Mouse (Mus musculus) monocyte, adult 5-6 weeks (primary cell): ENCODE data around the gene Mylk4. TPM values are rescaled to one million over a fixed set of nuclear protein-coding genes. Genes with fewer than 3 reads are reported as not detected.

Source experiments
- ATAC-seq: fragments of 153-309, 156-312 bp; replicated peaks from 2 replicates; pipeline ENCODE4 v1.8.0; 2017; ENCODE audit warnings: mild to moderate bottlenecking; ENCODE audit not compliant: low TSS enrichment, insufficient number of reproducible peaks, severe bottlenecking, poor library complexity, low FRiP score
- total RNA-seq: library from RNA; stranded (forward); fragments of 200-1000, 200-491, 200-594 nt; gene quantifications from 3 replicates; pipeline ENCODE4 v1.2.3, GENCODE M21; 2017

The Mylk4 gene
- total RNA-seq, 1 experiment from 2014 or later = not detected

GRCm38 (mm10) chr13:32667386-32667785 is 116.4 kb downstream of the Mylk4 start:
- no peak for ATAC-seq

DNA sequence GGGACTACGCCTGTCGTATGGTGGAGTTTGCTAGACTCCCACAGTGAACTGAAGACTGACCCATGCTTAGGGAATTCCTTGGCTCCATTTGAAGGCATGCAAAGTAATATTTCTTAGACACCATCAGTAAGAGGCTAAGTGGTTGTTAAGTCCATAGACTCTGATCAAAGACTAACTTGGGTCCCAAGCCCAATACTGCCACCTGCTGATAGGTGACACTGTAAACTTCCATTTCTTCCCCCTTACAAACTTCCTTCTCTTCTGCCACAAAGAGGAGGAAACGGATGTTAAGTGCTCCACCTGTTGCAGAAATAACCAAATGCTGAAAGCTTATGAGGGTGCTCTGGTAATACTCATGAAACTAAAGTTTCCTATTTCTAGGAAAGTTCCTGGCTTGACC is 121.7 kb downstream of the Mylk4 start:
- ATAC-seq = no peak

DNA sequence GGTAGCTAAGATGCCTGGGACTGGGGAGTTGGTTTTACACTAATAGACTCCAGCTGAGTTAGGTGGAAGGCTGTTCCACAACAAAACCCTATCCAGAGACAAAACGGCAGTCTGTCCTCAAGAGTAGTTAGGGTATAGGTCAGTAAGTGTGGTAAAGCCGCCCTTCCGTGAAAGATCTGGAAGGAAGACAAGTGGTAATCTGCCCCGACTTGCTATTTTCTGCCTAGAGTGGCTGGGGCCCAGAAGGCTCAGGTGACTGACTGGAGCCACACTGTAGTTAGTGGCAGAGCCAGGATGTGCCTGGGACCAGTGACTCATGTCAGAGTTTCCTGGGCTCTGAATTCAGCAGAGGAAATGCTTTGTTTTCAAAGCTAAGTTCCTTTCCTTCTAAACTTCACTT is 123.5 kb downstream of the Mylk4 start:
- no peak for ATAC-seq

GRCm38 (mm10) chr13:32659271-32659670 is 124.5 kb downstream of the Mylk4 start:
- no peak for ATAC-seq

DNA sequence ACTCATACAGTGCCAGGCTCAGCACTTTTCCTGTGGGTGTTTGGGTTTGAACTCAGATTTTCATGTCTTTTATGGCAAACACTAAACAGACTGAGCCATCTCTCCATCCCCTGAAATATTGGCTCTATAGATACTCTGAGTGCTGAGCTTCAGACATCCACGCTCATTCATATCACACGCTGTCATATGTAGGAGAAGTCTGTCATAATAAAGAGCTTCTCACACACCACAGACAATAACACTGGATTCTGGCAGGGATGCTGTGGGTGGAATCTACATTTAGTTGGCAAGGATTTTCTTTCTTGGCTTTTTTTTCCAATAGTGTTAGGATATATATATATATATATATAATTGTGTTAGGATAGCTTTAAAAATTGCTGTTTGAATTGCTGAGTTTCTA is 126.2 kb downstream of the Mylk4 start:
- no peak for ATAC-seq

Other genes with a start within 250 kb of the Mylk4 start
- 20.6 to 46.2 TPM (median 38.9 TPM) in 3 replicates for gene Wrnip1, start 18.1 kb upstream of the Mylk4 start, total RNA-seq
- not detected in 3 replicates for gene D930007J09Rik, start 18.9 kb upstream of the Mylk4 start, total RNA-seq
- gene Serpinb1a, start 67.2 kb upstream of the Mylk4 start, total RNA-seq = 17.5 to 61.2 TPM (median 52.8 TPM) in 3 replicates
- gene Serpinb1c, start 114.3 kb upstream of the Mylk4 start, total RNA-seq = 2.3 TPM in 1 of 3 replicates, not detected in the others
- gene Serpinb6b, start 181.3 kb upstream of the Mylk4 start, total RNA-seq = 148 to 312 TPM (median 231 TPM) in 3 replicates
- 145 to 315 TPM (median 203 TPM) in 3 replicates for gene Serpinb9, start 219.3 kb upstream of the Mylk4 start, total RNA-seq
- gene Serpinb9b, start 243.5 kb upstream of the Mylk4 start, total RNA-seq = 34.6 to 61.0 TPM (median 35.2 TPM) in 3 replicates